Mouse (Mus musculus) macrophage (primary cell): ENCODE results near the gene Arnt. TPM values are rescaled to one million over a fixed set of nuclear protein-coding genes. Genes with fewer than 3 reads are reported as not detected.
A peak's percentile ranks its signal among the peaks of the same experiment; 100 is the strongest.
"Not testable (repeated sequence)": the region's sequence is repeated elsewhere in the genome, so short reads cannot be mapped to it uniquely, and the experiment has no call there.

Experiments
- H3K27ac ChIP-seq: fragments of 350-480 bp; formaldehyde crosslinking; 2 replicates; pipeline ENCODE4 v1.9.0; 2021
- H3K36me3 ChIP-seq: fragments of 350-480 bp; formaldehyde crosslinking; 2 replicates; pipeline ENCODE4 v1.9.0; 2021; ENCODE audit errors: inconsistent target
- H3K4me3 ChIP-seq: fragments of 350-480 bp; formaldehyde crosslinking; 2 replicates; pipeline ENCODE4 v1.9.0; 2021; ENCODE audit errors: inconsistent target
- H3K79me2 ChIP-seq: fragments of 350-480 bp; formaldehyde crosslinking; 2 replicates; pipeline ENCODE4 v1.9.0; 2021; ENCODE audit errors: inconsistent target
- WGBS: methylation state at CpG from one replicate; pipeline ENCODE4 v1.1.7; 2026; ENCODE audit warnings: inconsistent platforms; ENCODE audit not compliant: missing documents; 5-methylcytosine and 5-hydroxymethylcytosine counted together
- polyA plus RNA-seq: library from polyadenylated mRNA; stranded (reverse); fragments of 250-400 nt; gene quantifications from 3 replicates; pipeline ENCODE4 v1.2.4, GENCODE M21; 2018; ENCODE audit warnings: inconsistent platforms

The Arnt gene
- polyA plus RNA-seq, 1 experiment from 2014 or later: 36.0 TPM

DNA sequence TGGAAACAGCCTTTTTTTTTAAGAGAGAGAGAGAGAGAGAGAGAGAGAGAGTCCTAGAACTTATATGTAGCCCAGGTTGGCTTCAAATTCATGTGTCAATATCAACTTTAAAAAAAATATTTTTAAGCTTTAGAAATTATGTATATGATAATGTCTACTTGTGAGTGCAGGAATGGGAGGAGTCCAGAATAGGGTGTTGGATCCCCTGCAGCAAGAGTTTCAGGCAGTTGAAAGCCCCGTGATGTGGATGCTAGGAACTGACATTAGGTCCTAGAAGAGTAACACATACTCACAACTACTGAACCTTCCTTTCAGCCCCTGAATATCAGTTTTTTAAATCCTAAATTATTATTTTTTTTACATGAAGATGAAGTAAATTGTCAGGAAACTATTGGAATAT, 1.4 kb downstream of the Arnt start:
- WGBS: 92% methylated on average over 1 of the region's 1 CpGs
- no peak overlapping the region for H3K27ac ChIP-seq
- peaks cover 64% of the 10 kb centered on the region for H3K79me2 ChIP-seq
- peaks cover 13% of the 10 kb centered on the region; the same call in 1 of the 2 replicates for H3K36me3 ChIP-seq
- H3K4me3 ChIP-seq: peak overlapping the region; percentile 94; the same call in 1 of the 2 replicates

DNA sequence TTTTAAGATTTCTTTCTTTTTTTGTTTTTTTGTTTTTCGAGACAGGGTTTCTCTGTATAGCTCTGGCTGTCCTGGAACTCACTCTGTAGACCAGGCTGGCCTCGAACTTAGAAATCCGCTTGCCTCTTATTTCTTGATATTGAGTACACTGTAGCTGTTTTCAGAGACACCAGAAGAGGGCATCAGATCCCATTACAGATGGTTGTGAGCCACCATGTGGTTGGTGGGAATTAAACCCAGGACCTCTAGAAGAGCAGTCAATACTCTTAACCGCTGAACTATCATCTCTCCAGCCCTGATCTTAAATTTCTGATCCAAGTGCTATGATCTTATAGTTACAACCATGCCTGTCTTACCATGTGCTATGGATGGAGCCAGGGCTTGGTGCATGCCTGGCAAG, 4.4 kb downstream of the Arnt start:
- Histone ChIP-seq H3K36me3 (peaks cover 13% of the 10 kb centered on the region; the same call in 1 of the 2 replicates), H3K79me2 (peaks cover 95% of the 10 kb centered on the region)
- not testable (repeated sequence) for H3K27ac ChIP-seq, H3K4me3 ChIP-seq
- WGBS: 88% methylated on average over 4 of the region's 4 CpGs

DNA sequence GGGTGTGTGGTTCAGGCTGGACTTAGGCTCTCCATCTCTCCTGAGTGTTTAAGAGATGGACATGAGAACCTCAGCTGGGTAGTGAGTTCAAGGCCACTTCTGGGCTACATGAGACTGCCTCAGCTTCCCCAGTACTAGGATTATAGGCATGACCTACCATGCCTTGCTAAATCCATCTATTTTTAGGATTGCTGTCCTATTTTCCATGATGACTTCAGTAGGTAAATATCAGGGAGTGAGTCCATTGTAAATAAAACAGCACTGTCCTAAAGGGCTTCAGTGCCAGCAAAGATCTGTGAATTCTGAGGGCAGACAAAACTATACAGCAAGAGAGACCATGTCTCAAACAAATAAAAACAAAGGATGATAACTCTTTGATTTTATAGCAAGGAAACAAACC, 5.5 kb downstream of the Arnt start:
- no peak overlapping the region for H3K27ac ChIP-seq
- no peak overlapping the region for H3K4me3 ChIP-seq
- H3K36me3 ChIP-seq: peaks cover 13% of the 10 kb centered on the region; the same call in 1 of the 2 replicates
- peaks cover 100% of the 10 kb centered on the region for H3K79me2 ChIP-seq

DNA sequence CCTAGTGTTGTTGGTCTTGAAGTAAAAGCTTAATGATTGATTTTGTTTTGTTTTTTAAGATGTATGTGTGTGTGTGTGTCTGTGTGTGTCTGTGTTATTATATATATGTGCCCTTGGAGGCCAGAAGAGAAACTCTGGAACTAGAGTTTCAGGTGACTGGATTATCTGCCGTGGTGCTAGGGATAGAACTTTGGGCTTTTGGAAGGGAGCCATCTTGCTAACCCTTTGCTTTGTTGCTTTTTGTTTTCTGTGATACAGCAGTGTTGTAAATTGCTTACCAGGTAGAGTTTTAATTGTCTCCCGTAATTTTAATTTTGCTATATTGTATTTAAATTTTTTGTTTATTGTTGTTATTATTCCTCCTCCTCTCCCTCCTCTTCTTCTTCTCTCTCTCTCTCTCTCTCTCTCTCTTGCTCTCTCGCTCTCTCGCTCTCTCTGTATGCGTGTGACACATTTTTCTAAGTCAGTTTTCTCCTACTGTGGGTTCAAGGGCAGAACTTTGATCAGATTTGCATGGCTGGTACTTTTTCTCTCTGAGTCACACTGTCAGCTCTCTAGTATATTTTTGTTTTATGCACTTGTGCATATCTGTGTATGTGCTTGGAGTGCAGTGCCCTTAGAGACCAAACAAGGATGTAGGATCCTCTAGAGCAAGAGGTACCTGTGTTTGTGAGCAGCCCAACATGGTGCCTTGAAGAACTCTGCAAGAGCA, 8.4 kb downstream of the Arnt start:
- Histone ChIP-seq H3K79me2 (peaks cover 100% of the 10 kb centered on the region), H3K4me3 (no peak overlapping the region), H3K36me3 (peaks cover 9% of the 10 kb centered on the region; the same call in 1 of the 2 replicates), H3K27ac (no peak overlapping the region)
- WGBS: 88% methylated on average over 5 of the region's 5 CpGs

DNA sequence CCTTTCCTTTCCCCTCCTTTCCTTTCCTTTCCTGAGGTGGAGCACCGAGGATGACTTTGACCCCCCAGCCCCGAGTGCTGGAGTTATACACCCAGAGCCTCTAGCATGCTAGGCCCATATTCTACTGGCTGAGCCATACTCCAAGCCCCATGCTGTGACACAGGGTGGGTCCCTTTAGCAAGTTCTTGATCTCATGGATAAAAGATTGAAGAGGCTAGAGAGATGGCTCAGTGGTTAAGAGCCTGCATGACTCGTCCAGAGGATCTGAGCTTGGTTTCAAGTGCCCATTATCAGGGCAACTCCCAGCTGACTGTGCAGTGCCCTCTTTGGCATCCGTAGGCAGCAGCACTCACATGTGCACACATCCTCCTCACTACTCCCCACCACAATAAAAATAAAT, 11.1 kb downstream of the Arnt start:
- peak overlapping the region; percentile 25; the same call in 1 of the 2 replicates for H3K27ac ChIP-seq
- no peak overlapping the region for H3K4me3 ChIP-seq
- H3K79me2 ChIP-seq: peaks cover 86% of the 10 kb centered on the region
- 87% methylated on average over 3 of the region's 4 CpGs for WGBS
- H3K36me3 ChIP-seq: peaks cover 9% of the 10 kb centered on the region; the same call in 1 of the 2 replicates

DNA sequence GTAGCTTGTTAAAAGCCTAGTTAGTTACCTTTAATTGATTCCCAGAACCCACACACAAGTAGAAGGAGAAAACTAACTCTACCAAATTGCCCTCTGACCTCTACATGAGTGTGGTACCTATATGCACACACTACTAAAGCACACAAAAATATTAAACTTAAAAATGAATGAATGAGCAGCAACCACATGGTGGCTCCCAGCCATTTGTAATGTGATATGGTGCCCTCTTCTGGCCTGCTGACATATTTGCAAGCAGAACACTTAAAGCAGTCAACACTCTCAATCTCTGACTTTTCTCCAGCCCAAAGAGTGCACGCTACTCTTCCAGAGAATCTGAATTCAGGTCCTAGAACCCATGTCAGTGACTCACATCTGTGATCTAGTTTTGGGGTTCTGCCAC, 16.2 kb downstream of the Arnt start:
- peaks cover 80% of the 10 kb centered on the region for H3K79me2 ChIP-seq
- 64% methylated on average over 1 of the region's 1 CpGs for WGBS
- H3K36me3 ChIP-seq: peaks cover 40% of the 10 kb centered on the region; the same call in 1 of the 2 replicates
- no peak overlapping the region for H3K4me3 ChIP-seq
- H3K27ac ChIP-seq: no peak overlapping the region

DNA sequence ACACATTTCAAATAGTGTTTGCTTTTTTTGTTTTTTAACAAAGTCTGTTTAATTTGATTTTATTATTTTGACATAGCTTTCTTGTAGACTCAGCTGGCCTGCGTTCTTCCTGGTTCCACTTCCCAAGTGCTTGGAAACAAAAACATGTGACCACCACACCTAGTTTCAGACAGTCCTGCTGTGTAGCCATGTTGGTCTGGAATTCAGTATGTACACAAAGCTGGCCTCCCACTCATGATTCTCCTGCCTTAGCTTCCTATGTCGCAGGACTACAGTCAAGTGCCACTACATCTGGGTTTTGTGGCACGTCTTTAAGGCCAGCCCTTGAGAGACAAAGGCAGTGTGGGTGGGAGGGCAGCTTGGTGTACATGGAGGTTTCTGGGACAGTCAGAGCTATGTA, 16.7 kb downstream of the Arnt start:
- Histone ChIP-seq H3K36me3 (peaks cover 40% of the 10 kb centered on the region; the same call in 1 of the 2 replicates), H3K27ac (no peak overlapping the region), H3K79me2 (peaks cover 80% of the 10 kb centered on the region), H3K4me3 (no peak overlapping the region)
- whole genome bisulfite sequencing: 89% methylated on average over 3 of the region's 3 CpGs

DNA sequence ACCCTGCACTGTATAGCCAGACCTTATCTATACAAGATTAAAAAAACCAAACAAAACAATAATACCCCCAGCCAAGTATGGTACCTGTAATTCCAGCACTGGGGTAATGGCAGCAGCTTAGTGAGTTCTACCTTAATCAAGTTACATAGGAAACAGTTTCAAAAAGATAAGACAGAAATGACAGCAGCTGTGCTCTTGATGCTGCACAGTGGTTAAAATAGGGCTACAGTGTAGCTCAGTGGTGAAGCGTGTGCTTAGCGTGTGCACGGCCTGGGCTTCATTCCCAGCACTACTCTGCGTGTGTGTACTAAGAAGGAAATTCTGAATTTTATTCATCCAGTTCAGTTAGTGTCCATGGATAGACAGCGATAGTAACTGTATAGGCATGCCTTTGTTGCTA, 22.2 kb downstream of the Arnt start:
- peaks cover 56% of the 10 kb centered on the region; the same call in 1 of the 2 replicates for H3K79me2 ChIP-seq
- WGBS: 99% methylated on average over 5 of the region's 5 CpGs
- no peak overlapping the region for H3K27ac ChIP-seq
- H3K36me3 ChIP-seq: peaks cover 30% of the 10 kb centered on the region; the same call in 1 of the 2 replicates
- no peak overlapping the region for H3K4me3 ChIP-seq

DNA sequence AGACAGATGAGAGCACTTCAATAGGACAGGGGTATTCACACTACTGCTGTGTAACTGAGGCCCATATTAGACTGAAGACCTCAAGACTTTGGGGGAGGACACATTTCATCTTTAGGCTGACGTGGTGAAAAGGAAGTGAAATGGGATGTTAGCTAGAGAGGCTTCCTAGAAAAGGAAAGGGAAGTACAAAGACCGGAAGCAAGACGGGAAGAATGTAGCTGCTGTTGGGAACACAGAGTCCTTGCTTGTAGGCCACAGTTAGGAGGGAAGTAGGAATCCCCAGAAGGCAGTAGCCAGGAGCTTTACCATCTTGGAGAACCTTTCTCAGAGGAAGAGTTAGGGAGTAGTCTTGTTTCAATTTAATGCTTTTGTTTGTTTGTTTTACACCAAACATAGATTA, 23.6 kb downstream of the Arnt start:
- Histone ChIP-seq H3K4me3 (no peak overlapping the region), H3K27ac (peak overlapping the region; percentile 45), H3K36me3 (peaks cover 19% of the 10 kb centered on the region; the same call in 1 of the 2 replicates), H3K79me2 (peaks cover 44% of the 10 kb centered on the region; the same call in 1 of the 2 replicates)
- 11% methylated on average over 3 of the region's 3 CpGs for WGBS

DNA sequence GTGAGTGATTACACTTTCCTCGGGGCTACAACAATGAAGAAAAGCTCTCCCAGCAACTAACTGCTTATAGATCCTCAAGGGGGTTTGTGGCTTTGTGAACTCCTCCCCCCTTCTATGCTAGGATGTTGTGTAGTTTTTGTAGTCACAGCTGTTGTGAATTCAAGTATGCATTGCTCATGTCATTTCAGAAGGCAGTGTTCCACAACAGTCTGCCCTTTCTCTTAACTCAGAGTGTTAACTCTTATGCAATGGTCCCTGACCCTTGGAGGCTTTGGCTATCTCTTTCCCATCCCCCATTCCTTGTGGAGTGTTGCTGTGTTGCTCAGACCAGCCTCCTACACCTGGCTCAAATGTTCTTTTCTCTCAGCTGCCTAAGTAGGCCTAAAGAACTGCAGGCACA, 25.2 kb downstream of the Arnt start:
- no peak overlapping the region for H3K4me3 ChIP-seq
- H3K27ac ChIP-seq: 0 out of 2 replicates have a peak overlapping the region, but pooled peaks have one; percentile 5
- 42% methylated on average over 1 of the region's 1 CpGs for WGBS
- H3K79me2 ChIP-seq: peaks cover 28% of the 10 kb centered on the region; the same call in 1 of the 2 replicates
- peaks cover 11% of the 10 kb centered on the region; the same call in 1 of the 2 replicates for H3K36me3 ChIP-seq

DNA sequence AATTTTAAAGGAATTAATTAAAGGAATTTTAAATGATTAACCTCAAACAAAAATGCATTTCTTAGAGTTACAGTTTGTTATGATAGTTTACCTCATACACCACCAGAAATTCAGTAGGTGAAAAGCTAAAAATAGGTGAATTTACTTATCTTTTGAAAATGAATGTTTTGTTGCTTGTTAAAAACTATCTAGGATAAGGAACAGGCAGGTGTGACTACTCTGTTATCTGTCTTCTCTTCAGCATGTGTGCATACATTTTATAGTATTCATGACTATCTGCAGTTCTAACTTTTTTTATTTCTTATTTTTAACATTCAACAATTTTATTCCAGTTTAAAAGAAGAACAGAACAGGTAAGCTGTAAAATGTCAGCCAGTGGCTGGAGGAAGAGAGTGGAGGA, 29.7 kb downstream of the Arnt start:
- no peak overlapping the region for H3K27ac ChIP-seq
- H3K4me3 ChIP-seq: no peak overlapping the region
- peaks cover 32% of the 10 kb centered on the region for H3K36me3 ChIP-seq
- peaks cover 8% of the 10 kb centered on the region; the same call in 1 of the 2 replicates for H3K79me2 ChIP-seq

DNA sequence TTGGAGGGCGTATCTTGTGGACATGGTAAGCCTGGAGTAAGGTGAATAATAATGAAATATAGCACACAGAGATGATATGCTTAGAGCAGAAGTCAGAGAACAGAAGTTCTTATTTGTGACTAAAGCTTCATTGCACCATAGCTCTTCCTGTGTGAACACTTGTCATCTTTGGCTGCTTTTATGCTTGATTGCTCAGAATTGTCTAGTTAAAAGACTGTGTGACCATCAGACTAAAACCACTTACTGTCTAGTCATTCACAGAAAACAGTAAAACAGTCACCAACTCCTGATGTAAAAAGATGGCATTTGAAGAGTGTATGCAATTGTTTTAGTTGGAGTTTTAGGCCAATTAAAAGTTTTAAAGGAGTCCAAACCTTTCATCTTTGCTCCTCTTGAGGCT, 44.8 kb downstream of the Arnt start:
- H3K36me3 ChIP-seq: peaks cover 55% of the 10 kb centered on the region
- no peak overlapping the region for H3K4me3 ChIP-seq
- no peaks in the 10 kb centered on the region for H3K79me2 ChIP-seq
- H3K27ac ChIP-seq: no peak overlapping the region
- WGBS: 100% methylated on average over 1 of the region's 1 CpGs

DNA sequence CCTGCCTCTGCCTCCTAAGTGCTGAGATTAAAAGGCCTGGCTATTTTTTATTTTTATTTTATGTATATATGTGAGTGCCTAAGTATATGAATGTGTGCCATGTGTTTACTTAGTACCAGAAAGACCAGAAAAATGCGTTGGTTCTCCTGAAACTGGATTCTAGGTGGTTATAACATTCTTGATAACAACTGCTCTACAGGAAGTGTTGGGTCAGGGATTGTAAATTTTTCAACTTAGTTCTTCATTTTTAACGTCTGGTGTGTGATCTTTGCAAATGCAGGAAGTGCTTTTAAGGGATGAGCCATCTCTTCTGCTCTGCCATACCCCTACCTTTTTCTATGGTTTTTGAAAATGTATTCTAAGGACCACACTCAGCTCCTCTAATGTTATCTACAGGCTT, 52.2 kb downstream of the Arnt start:
- Histone ChIP-seq H3K27ac (no peak overlapping the region), H3K4me3 (no peak overlapping the region), H3K36me3 (peaks cover 53% of the 10 kb centered on the region), H3K79me2 (no peaks in the 10 kb centered on the region)
- WGBS: 9% methylated on average over 2 of the region's 2 CpGs

DNA sequence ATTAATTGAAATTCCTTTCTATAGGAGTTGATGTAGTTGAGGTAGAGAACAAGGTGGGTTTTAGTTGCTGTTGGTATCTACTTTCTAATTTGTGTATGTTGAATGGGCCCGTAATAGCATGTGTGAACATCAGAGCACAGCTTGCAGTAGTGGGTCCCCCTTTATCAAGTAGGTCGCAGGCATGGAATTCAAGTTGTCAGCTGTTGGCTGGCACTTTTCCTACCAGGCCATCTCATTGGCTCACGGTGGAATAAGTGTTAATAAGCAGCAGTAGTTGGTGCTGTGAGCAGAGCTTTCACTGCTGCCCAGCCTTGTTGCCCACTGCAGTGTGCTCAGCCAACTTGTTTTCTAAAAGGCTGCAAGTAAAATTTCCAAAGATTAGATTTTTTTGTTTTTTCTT, 54.5 kb downstream of the Arnt start:
- no peaks in the 10 kb centered on the region for H3K79me2 ChIP-seq
- 97% methylated on average over 3 of the region's 3 CpGs for WGBS
- H3K36me3 ChIP-seq: peaks cover 61% of the 10 kb centered on the region
- no peak overlapping the region for H3K4me3 ChIP-seq
- no peak overlapping the region for H3K27ac ChIP-seq

DNA sequence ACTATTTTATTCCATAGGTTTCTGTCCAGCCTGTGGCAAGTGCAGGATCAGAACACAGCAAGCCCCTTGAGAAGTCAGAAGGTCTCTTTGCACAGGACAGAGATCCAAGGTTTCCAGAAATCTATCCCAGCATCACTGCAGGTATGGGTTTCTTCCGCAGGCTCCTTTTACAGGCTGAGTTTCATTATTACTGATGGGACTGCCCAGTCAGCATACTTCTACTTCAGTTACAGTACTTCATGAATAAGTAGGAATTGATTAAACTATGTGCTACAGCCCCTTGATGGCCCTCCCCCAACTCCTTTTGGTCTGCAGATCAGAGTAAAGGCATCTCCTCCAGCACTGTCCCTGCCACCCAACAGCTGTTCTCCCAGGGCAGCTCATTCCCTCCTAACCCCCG, 56.0 kb downstream of the Arnt start:
- Histone ChIP-seq H3K79me2 (no peaks in the 10 kb centered on the region), H3K27ac (no peak overlapping the region), H3K36me3 (peaks cover 47% of the 10 kb centered on the region), H3K4me3 (no peak overlapping the region)
- WGBS: 100% methylated on average over 2 of the region's 2 CpGs
